Mouse (Mus musculus): ENCODE measurements around the gene Cox19.
A peak's percentile ranks its signal among the peaks of the same experiment; 100 is the strongest.

Gene Cox19

DNA sequence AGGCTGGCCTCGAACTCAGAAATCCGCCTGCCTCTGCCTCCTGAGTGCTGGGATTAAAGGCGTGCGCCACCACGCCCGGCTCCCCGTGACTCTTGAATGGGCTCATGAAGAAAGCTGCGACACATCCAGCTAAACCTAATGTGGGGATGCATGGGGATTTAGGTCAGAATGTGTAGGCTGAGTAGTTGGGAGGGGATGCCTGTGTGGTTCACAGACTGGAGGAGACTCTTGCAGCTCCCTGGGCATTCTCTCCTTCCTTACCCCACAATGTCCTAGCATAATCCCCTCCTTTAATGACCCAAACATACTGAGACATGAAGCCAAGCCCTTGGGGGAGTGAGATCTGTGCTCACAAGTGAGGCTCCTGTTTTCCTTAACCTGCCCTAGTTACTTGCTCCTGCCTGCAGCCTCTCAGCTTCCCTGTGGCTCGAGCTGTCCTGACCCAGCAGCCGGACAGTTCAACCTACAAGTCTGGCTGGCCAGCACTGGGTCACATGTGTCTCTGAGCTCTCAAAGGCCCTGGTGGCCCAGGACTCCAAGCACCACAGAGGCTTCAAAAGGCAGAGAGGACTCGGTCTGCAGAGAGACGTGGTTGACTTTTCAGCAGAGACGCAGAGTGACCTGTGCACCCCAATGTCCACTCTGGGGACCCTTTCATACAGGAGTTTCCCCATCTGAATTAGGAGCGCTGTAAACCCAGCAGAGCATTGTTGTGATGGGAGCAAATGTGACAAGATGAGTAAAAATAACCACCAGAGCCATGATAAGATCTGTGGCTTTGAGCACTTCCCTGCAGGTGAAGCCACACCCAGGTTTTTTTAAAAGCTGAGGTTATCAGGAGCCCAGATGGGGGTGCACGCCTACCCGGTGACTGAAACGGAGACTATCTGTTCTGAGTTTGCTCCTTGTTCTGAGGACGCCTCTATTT, 30.6 kb upstream of the Cox19 start:
- peak; percentile 85 for DNase-seq

DNA sequence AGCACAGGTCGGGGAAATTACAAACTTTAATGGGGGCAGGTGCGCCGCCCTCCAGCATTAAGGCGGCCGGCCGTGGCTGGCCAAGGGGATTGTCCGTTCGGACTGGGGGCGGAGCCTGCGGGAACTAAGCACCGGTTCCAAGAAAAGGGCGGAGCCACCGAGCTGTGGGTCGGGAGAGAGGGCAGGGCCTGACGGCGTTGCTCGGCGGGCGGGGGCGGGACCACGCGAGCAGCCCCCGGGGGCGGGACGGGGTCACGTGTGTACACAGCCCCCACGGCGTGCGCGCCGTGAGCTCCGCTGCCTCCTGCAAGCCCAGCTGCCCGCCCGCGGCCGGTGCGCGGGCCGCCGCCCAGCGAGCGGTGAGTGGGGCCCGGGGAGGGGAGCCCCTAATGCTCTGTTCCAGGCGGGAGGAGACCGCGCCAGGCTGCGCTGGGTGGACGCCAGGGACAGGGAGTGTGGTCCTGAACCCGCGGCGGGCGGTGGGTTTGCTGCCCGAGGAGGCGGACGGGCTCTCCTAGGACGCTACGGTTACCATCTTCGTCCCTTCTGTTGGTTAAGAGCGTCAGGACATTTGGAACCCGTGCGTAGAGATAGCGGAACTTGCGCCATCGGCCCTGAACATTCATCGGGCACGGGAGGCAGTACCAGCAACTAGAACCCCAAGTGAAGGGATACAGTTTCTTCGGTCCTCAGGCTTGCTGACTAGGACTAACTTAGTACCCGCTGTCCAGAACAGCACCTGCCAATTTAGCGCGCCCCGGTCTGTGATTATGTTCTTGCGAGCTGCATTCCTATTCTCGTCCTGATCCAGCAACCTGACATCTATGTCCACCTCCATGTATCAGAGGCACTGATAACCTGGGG, 29.4 kb upstream of the Cox19 start:
- peak; percentile 85 for DNase-seq

DNA sequence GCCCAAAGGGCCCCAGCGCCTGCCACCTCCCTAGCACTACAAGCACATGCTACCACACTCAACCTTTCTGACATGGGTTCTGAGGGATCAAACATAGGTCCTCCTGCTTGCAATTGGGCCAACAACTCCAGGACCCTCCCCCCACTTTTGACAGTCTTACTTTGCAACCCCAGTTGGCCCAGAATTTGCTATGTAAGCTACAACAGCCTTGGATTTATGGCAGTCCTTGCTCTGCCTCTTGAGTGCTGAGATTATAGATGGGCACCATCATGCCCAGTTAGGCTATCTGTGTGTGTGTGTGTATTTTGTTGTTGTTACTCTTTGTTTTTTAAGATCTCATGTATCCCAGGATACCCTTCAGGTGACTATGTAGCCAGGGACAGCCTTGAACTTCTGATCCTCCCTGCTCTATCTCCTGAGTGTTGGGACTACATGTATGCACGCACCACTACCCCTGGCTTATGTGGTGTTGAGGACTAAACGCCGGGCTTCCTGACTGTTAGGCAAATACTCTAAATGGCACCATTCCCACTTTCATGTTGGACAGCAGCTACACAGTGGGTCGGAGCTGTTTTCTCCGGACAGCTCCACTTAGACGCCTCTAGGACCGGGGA, 28.7 kb upstream of the Cox19 start:
- no peak for DNase-seq

DNA sequence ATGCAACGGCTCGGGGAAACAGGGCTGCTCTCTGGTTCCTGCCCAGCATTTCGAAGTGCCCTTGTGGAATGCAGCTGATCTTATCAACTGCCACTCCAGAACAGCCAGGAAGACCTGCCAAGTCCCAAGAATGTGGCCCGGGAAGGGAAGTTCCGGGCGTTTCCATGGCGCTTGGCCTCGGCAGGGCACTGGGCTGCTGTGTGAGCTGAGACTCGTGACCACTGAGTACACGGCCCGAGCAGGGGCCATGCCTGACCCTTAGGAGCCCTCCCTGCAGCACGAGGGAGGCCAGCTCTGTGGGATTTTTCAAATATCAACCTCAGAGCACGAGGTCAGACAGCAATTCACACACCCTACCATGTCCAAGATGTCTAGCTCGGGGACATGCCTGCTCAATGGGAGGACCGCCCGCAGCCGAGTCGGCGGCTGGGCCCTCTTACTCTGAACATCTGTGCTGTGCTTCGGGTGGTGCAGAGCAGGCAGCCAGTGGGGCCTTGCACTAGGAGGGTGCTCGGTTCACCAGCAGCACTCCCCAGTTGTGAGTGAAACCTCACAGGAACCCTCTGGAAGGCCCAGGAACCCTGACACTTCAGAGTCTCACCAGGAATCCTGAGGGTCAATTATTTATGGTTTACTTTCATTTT, 27.9 kb upstream of the Cox19 start:
- DNase-seq, result peak; percentile 68

DNA sequence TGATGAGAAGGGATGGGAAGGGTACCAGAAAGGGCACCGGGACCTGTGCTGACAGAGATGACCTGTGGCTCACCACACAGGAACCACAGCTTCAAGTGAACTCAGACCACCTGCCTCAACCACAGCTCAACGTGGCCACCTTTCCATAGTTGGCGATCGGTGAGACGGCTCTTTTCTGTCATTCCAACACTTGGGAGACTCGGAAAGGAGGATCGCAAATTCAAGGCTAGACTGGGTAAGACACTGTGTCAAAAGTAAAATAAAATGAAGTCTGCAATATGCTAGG, 27.0 kb upstream of the Cox19 start:
- no peak for DNase-seq

DNA sequence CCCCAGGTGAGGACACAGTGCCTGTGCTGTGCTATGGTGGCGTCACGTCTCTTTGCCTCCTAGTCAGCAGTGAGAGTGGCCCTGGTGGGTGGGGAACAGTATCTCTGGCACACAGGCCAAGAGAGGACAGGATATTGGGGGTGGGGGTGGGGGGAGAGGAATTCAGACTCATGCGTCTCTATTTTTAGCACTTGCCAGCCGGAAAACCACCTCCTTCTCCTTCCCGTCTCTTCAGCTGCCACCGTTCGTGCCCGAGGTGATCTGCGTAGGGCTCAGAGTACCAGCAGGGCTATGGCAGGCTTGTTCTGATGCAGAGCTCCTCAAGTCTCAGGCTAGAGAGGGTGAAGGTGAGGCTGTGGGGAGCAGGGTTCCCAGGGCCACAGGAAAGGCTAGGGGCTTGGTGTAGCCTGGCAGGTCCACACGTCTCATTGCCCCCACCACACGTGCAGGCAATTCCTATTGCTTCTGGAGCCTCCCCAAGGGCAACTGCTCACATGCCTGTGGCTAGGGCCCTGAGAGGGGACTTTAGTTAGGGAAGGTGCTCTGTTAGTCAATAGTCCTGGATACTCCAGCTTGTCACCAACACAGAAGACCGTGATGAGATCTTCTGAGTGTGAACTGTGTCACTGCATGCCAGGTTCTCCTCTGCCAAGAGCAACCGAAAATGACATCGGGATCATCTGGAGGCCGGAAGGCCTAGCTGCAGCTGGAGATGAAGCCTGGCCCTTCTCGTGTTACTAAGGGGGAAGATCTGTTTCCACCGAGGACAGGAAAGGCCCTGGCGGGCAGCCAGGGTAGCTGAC, 26.5 kb upstream of the Cox19 start, which contains the start of gene Gpr146:
Gene Gpr146, plus strand, starts transcription at position 230 of the 803 bp plus-strand sequence.
- peak; percentile 55 for DNase-seq

DNA sequence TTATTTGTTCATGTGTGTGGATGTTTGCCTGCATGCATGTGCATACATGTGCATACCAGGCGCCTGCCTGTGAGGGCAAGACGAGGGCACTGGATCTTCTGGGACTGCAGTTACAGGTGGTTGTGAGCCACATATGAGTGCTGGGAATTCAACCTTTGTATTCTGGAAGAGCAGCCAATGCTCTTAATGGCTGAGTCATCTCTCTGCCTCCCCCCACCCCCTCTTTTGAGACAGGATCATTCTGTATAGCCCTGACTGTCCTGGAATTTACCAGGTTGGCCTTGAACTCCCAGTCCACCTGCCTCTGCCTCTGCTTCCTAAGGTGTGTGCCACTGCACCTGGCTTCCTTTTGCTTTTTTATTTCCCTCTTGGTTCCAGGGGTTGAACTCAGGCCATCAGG, 23.6 kb upstream of the Cox19 start:
- DNase-seq, result no peak

DNA sequence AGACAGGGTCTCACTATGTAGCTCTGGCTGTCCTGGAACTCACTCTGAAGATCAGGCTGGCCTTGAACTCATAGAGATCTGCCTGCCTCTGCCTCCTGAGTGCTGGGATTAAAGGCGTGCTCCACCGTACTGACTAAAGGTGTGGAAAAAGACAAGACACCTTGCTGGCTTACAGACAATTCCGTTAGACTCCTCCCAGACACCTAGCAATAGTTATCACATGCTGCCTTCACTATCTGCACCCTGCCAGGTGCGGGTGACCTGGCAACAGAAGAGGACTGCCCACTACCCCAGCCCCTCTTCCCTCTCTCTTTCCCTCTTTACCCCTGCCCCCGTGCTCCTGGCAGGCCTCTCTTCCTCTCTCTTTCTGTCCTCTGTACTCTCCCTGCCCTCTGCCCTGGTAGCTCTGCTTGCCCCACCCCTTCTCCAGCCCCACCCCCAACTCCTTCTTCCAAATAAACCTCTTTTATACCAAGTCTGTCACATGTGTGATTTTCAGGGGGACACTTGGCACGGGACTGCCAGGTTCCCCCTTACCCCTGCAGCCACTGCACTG, 22.7 kb upstream of the Cox19 start:
- DNase-seq, result no peak

DNA sequence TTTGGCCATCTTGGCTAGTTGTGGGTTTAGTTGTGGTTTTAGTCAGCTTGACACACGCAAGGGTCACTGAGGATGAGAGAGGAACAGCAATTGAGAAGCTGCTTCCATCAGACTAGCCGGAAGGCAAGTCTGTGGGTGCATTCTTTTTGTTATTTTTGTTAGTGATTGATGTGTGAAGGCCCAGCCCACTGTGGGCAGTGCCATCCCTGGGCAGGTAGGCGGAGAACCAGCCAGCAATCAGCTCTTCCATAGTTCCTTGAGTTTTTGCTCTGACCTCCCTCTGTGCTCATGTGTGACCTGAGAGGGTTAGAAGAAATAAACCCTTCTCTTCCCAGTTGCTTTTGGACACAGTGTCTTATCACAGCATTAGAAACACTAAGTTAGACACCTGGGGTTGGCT, 21.9 kb upstream of the Cox19 start:
- no peak for DNase-seq

DNA sequence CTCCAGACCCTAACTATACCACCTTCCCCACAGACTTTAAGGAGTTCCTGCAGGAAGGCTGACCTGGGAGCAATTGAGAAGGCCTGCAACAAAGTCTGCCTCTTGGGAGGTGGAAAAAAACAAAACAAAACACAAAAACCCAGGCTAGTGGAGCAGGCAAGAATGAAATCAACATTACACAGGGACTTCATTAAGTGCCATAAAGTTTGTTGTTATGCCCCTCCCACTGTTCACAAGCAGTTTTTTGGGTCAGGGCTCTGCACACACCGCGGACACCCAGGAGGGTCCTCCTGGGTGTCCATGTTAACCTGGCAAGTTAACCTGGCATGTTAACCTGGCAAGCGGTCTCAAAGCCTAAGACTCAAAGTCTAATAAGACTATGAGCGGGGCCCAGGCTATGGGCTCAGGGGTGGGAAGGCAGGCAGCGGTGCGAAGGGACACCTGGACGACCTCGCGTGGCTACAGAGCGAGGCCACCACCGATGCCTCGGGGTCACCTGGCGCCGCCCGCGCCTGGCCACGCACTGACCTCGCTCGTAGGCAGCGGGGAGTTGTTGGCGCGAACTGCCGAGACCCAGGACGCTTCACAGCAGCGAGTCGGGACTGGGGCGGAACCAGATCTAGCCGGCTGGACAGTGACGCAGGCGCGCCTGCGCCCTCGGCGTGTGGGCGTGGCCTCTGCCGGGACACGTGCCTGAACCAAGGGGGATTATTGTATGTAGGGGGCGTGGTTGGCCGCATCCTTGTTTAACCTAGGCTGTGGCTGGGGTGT, 20.6 kb upstream of the Cox19 start:
- DNase-seq, result peak; percentile 87

DNA sequence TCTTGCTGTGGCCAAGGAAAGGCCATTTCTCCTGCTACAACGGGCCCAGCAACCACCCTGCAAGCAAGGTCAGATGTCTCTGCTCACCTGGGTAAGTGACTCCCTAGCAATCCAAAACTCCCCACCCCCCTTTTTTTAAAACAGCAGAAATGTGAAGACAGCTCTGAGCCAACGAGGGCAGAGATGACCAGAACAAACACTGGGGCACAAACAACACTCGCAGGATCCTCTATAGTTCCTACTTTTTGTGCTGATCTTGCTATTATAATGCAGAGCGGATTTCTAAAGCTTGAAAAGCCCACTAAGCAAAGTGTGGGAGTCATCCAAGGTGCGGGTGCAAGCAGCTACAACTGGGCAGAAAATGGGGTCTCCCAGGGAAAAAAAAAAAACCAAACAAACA, 19.9 kb upstream of the Cox19 start:
- no peak for DNase-seq

DNA sequence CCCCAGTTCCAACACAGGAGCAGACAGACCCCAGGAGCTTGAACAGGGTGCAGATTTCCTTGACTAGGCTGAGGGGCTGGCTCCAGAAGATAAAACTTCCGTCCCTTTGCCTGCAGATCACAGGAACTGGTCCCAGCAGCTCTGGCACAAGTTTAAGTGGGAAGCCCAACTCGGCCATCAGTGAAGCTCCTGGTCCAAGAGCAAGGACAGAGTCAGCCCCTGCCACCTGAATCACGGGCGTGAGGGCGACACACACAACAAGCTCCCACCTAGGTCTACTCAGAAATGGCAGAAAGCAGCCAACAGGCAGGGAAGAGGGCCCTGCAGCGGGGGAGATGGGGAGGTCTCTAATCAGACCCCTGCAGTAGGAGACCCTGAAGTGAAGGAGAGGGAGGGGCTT, 19.1 kb upstream of the Cox19 start:
- no peak for DNase-seq

DNA sequence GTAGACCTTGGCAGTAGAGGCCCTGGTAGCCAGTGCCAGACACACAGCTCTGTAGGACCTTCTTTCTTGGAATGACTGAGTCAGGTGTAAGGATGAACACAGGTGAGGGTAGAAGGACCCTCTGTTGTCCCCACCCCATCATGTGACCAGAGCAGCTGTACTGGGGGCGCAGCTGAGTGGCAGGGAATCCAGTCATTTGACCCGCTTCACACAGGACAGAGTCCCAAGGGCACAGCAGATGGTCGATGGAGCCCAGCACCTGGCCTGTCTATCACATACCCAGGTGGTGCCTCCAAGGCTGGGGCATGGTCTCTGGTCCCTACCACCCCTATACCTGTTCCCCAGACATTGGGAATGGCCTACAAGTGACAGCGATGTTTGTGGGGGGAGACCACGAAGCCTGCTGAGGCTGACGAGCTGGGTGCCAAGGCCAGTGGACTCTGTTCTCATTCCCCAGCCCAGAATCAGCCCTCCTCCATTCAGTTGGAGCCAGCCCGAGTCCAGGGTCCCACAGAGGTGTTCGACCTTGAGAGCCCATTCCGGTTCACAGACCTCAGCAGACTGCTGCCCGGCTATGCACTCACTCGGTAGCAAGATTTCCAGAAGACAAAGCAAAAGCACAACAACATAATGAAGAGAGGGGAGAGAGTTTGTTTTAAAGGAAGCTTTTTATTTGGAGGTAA, 17.6 kb upstream of the Cox19 start:
- no peak for DNase-seq

DNA sequence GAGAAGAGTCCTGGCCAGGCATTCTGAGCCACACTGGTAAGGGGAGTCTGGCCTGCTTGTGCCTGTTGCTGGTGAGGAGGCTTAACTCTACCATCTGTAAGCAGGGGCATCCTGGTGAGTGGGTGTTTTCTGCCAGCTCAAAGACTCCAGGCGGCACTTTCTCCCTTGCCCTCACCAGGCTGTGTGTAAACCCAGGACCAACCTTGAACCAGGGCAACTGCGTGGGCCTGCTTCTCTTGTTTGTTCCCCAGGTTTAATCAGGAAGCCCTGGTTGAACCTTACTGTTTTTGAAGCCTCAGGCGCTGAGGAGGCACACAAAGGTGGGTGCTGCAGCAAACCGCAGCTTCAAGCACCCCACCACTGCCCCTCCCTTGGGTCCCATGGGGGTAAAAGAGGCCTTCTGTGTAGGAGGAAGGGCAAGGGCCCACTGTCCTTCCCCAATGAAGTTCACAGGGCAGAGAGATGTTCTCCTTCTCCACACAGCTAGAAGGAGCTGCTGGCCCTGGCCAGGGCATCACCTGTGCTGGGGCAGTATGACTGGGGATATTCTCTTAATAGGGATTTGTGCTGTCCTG, 16.8 kb upstream of the Cox19 start:
- DNase-seq, result no peak

DNA sequence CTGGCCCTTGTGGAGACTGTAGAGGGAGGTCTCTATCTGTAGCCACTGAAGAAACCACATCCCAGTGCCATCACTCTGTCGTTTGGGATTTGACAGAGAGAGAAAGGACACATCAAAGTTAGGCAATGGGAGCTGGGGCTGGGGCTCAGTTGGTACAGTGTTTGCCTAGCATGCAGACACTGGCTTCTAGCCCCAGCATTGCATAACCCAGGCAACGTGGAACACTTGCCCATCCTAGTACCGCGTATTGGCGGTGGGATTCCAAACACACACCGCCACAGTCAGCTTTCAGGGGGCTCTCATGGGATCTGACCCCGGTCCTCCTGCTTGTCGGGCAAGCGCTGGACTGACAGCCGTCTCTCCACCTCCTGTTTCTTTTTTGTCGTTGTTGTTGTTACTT, 15.3 kb upstream of the Cox19 start:
- no peak for DNase-seq

DNA sequence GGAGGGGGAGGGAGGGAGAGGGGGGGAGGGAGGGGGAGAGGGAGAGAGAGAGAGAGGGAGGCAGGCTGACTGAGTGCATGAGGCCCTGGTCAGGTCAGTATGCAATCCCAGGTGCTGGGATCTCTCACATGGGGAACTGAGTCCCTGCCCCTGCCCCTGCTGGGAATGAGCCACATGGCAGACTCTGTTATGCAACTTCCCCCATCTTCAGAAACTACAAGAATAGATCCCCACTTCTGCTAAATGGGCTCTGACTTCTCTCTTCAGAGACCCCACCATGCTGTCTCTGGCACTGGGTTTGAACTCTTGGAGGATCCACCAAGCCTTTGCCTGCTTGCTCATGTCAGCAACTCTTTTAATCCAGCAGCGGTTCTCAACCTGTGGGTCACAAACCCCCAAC, 14.6 kb upstream of the Cox19 start:
- DNase-seq, result no peak

DNA sequence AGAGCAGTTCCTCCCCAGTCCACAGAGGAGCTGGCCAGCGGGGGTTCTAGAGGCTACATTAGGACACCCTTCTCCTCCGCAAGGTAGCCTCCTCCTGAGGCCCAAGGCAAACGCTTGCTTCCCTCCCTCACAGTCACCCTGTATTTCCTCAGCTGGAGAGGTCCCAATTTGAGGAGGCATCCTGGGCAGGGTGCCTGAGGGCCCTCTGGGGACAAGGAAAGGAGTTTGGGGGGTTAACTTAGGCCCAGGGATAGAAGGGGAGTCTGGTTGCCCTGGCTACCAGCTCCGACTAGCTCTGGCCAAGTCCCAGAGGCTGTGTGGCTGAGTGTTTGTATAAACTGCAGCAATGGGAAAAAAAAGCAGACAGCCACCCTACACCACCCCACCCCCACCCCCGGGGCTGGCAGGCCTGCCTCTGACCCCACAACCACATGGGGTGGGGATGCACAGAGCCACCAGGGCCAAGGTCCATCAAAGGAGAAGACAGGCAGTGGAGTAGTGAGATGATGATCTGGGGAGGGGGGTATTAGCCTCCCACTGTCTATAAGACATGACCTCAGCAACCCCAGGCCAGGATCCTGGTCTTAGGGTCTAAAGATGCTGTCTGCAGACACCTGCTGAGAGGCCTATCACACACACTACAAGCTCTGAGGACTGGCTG, 13.8 kb upstream of the Cox19 start:
- no peak for DNase-seq

DNA sequence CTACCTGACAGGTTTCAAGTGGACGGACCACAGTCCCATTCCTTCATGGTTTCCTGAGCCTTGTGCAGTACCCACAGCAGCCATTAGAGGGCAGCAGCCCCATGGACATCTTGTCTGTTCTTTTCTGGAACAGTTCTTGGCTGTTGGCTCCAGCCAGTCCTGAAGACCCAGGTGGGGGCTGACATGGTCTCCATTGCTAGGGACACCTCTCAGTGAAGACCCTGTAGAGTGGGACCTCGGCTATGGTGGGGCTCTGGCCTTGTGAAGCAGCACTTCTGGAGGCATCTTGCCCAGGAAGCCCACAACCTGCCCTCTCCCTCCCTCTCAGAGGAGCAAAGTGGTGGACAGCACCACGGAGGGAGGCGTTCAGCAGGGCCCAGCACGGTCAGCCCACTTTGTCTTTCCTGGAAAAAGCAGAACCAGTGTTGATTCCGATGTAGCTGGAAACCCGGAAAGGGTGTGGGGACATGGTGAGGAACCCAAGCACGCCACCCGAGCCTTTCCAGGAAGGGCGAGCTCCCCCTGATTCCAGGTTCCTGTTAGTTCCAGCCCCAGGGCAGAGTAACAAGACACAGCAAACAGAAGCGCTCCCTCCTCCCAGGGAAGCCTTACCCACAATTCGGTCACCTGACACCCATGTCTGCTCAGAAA, 13.2 kb upstream of the Cox19 start:
- peak; percentile 87 for DNase-seq

DNA sequence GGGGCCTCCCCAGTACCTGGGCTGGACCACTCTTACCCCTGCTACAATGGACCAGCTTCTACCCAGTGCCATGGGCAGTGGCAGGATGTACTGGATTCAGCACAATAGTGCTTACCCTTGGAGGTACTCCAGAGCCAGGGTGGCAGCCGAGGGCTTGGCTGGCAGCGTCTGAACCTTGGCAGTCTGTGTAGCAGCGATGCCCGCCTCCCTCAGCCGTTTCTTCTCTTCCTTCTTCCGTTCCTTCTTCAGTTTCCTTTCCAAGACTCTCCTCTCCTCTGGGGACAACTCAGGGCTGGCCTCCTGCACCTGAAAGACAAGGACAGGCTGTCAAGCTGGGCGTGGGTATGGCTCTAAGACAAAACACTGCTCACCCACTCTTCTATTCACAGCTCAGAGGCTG, 12.6 kb upstream of the Cox19 start:
- no peak for DNase-seq

Measured in thymus, postnatal 14 days (tissue).